Mouse (Mus musculus) left cerebral cortex, adult 2 months (tissue): Measurements from ENCODE around the gene Wdr62. TPM values are rescaled to one million over a fixed set of nuclear protein-coding genes. Genes with fewer than 3 reads are reported as not detected.

Source experiments
- DNase-seq, 2 experiments: peaks; one replicate each; pipeline ENCODE4 v3.0.0; 2021 to 2022; ENCODE audit warnings: low spot score in 2 of 2, mixed read lengths in 1 of 2; ENCODE audit errors: extremely low spot score in 1 of 2
- H3K27ac ChIP-seq: fragments of 200-600 bp; 2 replicates; pipeline ENCODE4 v1.8.1; 2022
- H3K4me3 ChIP-seq: fragments of 200-600 bp; 2 replicates; pipeline ENCODE4 v1.8.1; 2022
- CTCF ChIP-seq: fragments of 200-600 bp; IDR thresholded peaks from 2 replicates; pipeline ENCODE4 v1.8.1; 2022; ENCODE audit warnings: antibody characterized with exemption, mild to moderate bottlenecking, moderate library complexity
- intact Hi-C: fragments of 180-260 bp; cut with DNase I; formaldehyde crosslinking; loops from one replicate; pipeline ENCODE4 v1.15.1; 2025
- long read RNA-seq, 2 experiments: library from polyadenylated mRNA; stranded (forward); transcript quantifications; one replicate each; pipeline ENCODE4 v2.0.0; 2021; ENCODE audit warnings: borderline mapping rate in 2 of 2
- total RNA-seq, 2 experiments: library from RNA; stranded (reverse); gene quantifications; 2 replicates each; pipeline ENCODE4 v1.2.3; 2021

The Wdr62 gene
- 1 to 10 TPM; 1.0 to 1.6 TPM for total RNA-seq
- long read RNA-seq, experiment 1, partial matches to known transcripts: 0 of 2 reads
- long read RNA-seq, experiment 1, other reads (novel, unspliced or antisense): 2 of 2 reads
- long read RNA-seq, experiment 2, partial matches to known transcripts: 0 of 3 reads
- long read RNA-seq, experiment 2, other reads (novel, unspliced or antisense): 3 of 3 reads

- DNase-seq: peak; percentile 89 to 90
- no peak for TF ChIP-seq CTCF
- intact Hi-C loops: loop anchor here (5.0 kb wide), 1 partner anchor 48 kb away; the partner anchor contains the start of genes Polr2i and Tbcb
- peak within 1 kb of the TSS; percentile 85 for H3K4me3 ChIP-seq
- H3K27ac ChIP-seq: peak within 1 kb of the TSS; percentile 97
These were observed at the start of gene Wdr62, which contains the start of gene Thap8 for GRCm38 (mm10) chr7:30279951-30280669. Gene Wdr62, minus strand, starts transcription at chr7:30280419. Gene Thap8, plus strand, starts transcription at chr7:30280094.

GRCm38 (mm10) chr7:30328379-30328778, 48.2 kb upstream of the Wdr62 start:
- H3K27ac ChIP-seq: no peak overlapping the region
- no peak for DNase-seq
- no peak for TF ChIP-seq CTCF
- no peak overlapping the region for H3K4me3 ChIP-seq
- intact Hi-C loops: no loop called here

GRCm38 (mm10) chr7:30327140-30327539, 46.9 kb upstream of the Wdr62 start:
- TF ChIP-seq CTCF: no peak
- no peak for DNase-seq
- H3K4me3 ChIP-seq: no peak overlapping the region
- H3K27ac ChIP-seq: no peak overlapping the region
- intact Hi-C loops: no loop called here

GRCm38 (mm10) chr7:30326427-30326826, 46.2 kb upstream of the Wdr62 start:
- intact Hi-C loops: no loop called here

GRCm38 (mm10) chr7:30325364-30325763, 45.1 kb upstream of the Wdr62 start:
- TF ChIP-seq CTCF: peak; percentile 45
- H3K27ac ChIP-seq: no peak overlapping the region
- intact Hi-C loops: no loop called here
- no peak overlapping the region for H3K4me3 ChIP-seq
- DNase-seq: no peak

More at GRCm38 (mm10) chr7:30326427-30326826, 46.2 kb upstream of the Wdr62 start:
- Histone ChIP-seq H3K27ac (no peak overlapping the region), H3K4me3 (no peak overlapping the region)
- no peak for TF ChIP-seq CTCF
- no peak for DNase-seq

GRCm38 (mm10) chr7:30324300-30324944, 44.2 kb upstream of the Wdr62 start:
- TF ChIP-seq CTCF: no peak
- intact Hi-C loops: no loop called here
- Histone ChIP-seq H3K4me3 (no peak overlapping the region), H3K27ac (peak overlapping the region; percentile 75)
- no peak for DNase-seq

- intact Hi-C loops: no loop called here
- peak within 1 kb of the TSS; percentile 75 for H3K27ac ChIP-seq
- no peak for DNase-seq
- no peak for TF ChIP-seq CTCF
- no peak within 1 kb of the TSS; the same call in 1 of the 2 replicates for H3K4me3 ChIP-seq
These were observed 43.6 kb upstream of the Wdr62 start, which contains the start of gene Sdhaf1 for GRCm38 (mm10) chr7:30323795-30324194. Gene Sdhaf1, minus strand, starts transcription at chr7:30323895.

- DNase-seq: no peak
- TF ChIP-seq CTCF: no peak
- peak overlapping the region; percentile 54; the same call in 1 of the 2 replicates for H3K27ac ChIP-seq
- intact Hi-C loops: no loop called here
- H3K4me3 ChIP-seq: peak overlapping the region; percentile 98
These were observed 42.6 kb upstream of the Wdr62 start for GRCm38 (mm10) chr7:30322865-30323264.

GRCm38 (mm10) chr7:30322285-30322667, 42.1 kb upstream of the Wdr62 start:
- peak; percentile 94 to 96 for DNase-seq
- intact Hi-C loops: no loop called here
- Histone ChIP-seq H3K27ac (peak overlapping the region; percentile 93), H3K4me3 (peak overlapping the region; percentile 98)
- TF ChIP-seq CTCF: no peak; the same call in 1 of the 2 replicates

GRCm38 (mm10) chr7:30321539-30322284, 41.5 kb upstream of the Wdr62 start, which contains the start of gene E130208F15Rik:
Gene E130208F15Rik, plus strand, starts transcription at chr7:30321740.
- peak; percentile 63 to 67 for DNase-seq
- Histone ChIP-seq H3K4me3 (peak within 1 kb of the TSS; percentile 98), H3K27ac (peak within 1 kb of the TSS; percentile 93)
- TF ChIP-seq CTCF: no peak
- intact Hi-C loops: no loop called here

- H3K4me3 ChIP-seq: peak overlapping the region; percentile 98
- peak overlapping the region; percentile 93; the same call in 1 of the 2 replicates for H3K27ac ChIP-seq
- intact Hi-C loops: no loop called here
- DNase-seq: no peak
- no peak for TF ChIP-seq CTCF
These were observed 40.7 kb upstream of the Wdr62 start for GRCm38 (mm10) chr7:30320946-30321345.
